Mouse (Mus musculus): ENCODE measurements around the gene Ptgis. TPM values are rescaled to one million over a fixed set of nuclear protein-coding genes. Genes with fewer than 3 reads are reported as not detected.

Gene Ptgis
- polyA plus RNA-seq, 1 experiment from 2014 or later: 8.5 TPM

- ATAC-seq (ENCODE audit: low FRiP score, low read depth): no peak
- Histone ChIP-seq H3K9me3 (no peaks in the 10 kb centered on the region), H3K4me3 (no peak overlapping the region), H3K27ac (no peak overlapping the region), H3K36me3 (no peaks in the 10 kb centered on the region), H3K27me3 (replicated peaks) (no peaks in the 10 kb centered on the region), H3K4me1 (no peaks in the 10 kb centered on the region), H3K4me2 (replicated peaks) (no peak overlapping the region), H3K9ac (no peak overlapping the region)
- WGBS: 88% methylated on average over 9 of the region's 9 CpGs
Measured at GRCm38 (mm10) chr2:167271121-167271521, 30.7 kb upstream of the Ptgis start.

DNA sequence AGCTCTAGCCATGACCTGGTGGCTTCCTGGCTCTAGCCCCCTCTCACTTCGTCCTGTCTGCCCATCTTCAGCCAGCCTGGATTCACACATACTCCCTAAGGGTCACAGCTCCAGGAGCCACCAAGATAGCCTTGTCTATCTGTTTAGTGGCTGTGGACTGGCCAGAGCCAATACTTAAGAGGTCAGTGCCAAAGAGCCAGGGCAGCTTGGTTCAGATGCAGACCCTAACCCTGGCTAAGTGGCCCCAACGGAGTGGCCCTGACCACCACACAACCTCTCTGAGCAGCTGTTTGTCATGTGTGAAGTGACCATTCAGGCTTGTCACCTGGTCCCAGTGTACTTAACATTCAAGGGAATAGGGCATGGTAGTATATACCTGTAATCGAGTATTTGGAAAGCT, 30.1 kb upstream of the Ptgis start:
- H3K4me1 ChIP-seq: no peaks in the 10 kb centered on the region
- no peak overlapping the region for H3K27ac ChIP-seq
- WGBS: 90% methylated on average over 3 of the region's 3 CpGs
- no peaks in the 10 kb centered on the region for H3K27me3 ChIP-seq (replicated peaks)
- H3K4me2 ChIP-seq (replicated peaks): no peak overlapping the region
- H3K9me3 ChIP-seq: no peaks in the 10 kb centered on the region
- no peaks in the 10 kb centered on the region for H3K36me3 ChIP-seq
- no peak for ATAC-seq (ENCODE audit: low FRiP score, low read depth)
- no peak overlapping the region for H3K9ac ChIP-seq
- H3K4me3 ChIP-seq: no peak overlapping the region

- no peaks in the 10 kb centered on the region for H3K36me3 ChIP-seq
- H3K4me2 ChIP-seq (replicated peaks): no peak overlapping the region
- H3K27me3 ChIP-seq (replicated peaks): no peaks in the 10 kb centered on the region
- no peak overlapping the region for H3K9ac ChIP-seq
- no peaks in the 10 kb centered on the region for H3K9me3 ChIP-seq
- H3K4me3 ChIP-seq: no peak overlapping the region
- 91% methylated on average over 1 of the region's 1 CpGs for WGBS
- no peak for ATAC-seq (ENCODE audit: low FRiP score, low read depth)
- no peaks in the 10 kb centered on the region for H3K4me1 ChIP-seq
- no peak overlapping the region for H3K27ac ChIP-seq
Measured at GRCm38 (mm10) chr2:167268721-167269120, 28.3 kb upstream of the Ptgis start.

GRCm38 (mm10) chr2:167268411-167268690, 27.9 kb upstream of the Ptgis start:
- Histone ChIP-seq H3K9ac (no peak overlapping the region), H3K27ac (no peak overlapping the region), H3K4me2 (replicated peaks) (no peak overlapping the region), H3K36me3 (no peaks in the 10 kb centered on the region), H3K9me3 (no peaks in the 10 kb centered on the region), H3K27me3 (replicated peaks) (no peaks in the 10 kb centered on the region), H3K4me3 (no peak overlapping the region), H3K4me1 (no peaks in the 10 kb centered on the region)
- 91% methylated on average over 8 of the region's 8 CpGs for WGBS
- ATAC-seq (ENCODE audit: low FRiP score, low read depth): no peak

DNA sequence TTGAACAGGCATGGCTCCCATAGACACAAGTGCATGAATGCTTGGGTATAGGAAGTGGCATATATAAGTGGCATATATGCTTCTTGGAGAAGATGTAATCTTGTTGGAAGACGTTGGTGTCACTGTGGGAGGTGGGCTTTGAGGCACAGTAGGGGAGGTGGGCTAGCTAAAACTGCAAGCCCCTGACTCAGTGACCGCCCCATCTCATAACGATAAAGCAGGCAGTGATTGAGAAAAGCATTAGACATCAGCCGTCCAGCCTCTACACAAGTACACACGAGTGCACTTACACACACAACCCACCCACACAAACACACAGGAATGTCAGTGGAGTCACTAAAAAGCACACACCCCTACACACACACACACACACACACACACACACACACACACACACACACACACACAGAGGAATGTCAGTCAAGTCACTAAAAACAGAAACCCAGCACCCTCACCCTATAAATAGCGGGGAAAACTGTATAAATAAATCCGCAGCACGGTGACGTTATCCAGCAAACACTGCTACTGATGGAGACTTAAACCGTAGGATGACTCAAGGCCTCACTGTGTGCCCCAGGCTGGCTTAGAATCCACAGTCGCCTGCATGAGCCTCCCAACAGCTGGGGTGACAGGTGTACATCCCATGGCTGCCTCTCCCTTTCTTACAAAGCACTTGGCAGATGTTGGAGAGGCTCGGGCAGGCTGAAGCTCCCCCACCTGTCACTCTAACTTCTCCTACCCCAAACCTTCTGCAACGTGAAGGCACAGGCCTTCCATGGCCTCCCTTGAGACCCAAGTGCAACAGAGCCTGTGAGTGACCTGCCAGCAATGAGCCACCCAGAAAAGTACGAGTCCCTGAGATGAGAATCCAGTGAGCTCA, 27.4 kb upstream of the Ptgis start:
- no peak overlapping the region for H3K4me3 ChIP-seq
- no peaks in the 10 kb centered on the region for H3K27me3 ChIP-seq (replicated peaks)
- H3K4me2 ChIP-seq (replicated peaks): no peak overlapping the region
- no peaks in the 10 kb centered on the region for H3K36me3 ChIP-seq
- no peaks in the 10 kb centered on the region for H3K4me1 ChIP-seq
- H3K9ac ChIP-seq: no peak overlapping the region
- no peaks in the 10 kb centered on the region for H3K9me3 ChIP-seq
- ATAC-seq (ENCODE audit: low FRiP score, low read depth): no peak
- WGBS: 89% methylated on average over 14 of the region's 14 CpGs
- H3K27ac ChIP-seq: no peak overlapping the region

DNA sequence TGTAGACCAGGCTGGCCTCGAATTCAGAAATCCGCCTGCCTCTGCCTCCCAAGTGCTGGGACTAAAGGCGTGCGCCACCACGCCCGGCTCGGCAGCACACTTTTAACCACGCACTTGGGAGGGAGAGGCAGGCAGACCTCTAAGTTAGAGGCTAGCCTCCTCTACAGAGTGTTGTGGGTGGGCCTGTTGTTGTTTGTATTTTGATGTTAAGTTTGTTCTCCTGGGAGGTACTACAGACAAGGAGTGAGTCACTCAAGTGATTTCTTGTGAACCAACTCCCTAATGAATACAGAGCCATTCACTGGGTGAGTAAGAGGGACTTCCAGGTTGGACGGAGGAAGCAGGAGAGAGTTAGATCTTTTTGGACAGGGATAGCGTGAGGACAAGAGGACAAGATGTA, 25.8 kb upstream of the Ptgis start:
- Histone ChIP-seq H3K36me3 (no peaks in the 10 kb centered on the region), H3K27ac (no peak overlapping the region), H3K9me3 (no peaks in the 10 kb centered on the region), H3K4me2 (replicated peaks) (no peak overlapping the region), H3K4me1 (no peaks in the 10 kb centered on the region), H3K9ac (no peak overlapping the region), H3K27me3 (replicated peaks) (no peaks in the 10 kb centered on the region), H3K4me3 (no peak overlapping the region)
- WGBS: 92% methylated on average over 10 of the region's 10 CpGs
- no peak for ATAC-seq (ENCODE audit: low FRiP score, low read depth)

DNA sequence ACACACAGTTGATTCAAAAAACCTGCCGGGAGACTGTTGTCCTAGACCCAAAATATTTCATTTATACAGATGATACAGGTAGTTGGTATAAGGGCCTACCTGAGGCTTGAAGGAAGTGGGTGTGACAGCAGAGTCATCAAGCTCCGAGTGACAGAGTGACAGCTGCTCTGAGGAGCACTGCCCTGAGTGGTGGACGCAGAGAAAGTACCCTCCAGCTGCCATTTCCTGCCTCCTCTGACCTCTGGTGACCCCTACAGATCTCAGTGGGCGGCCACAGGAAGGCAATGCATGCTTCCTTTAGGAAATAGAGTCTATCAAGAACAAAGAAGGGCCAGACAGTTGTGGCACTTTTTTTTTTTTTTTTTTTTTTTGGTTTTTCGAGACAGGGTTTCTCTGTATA, 25.4 kb upstream of the Ptgis start:
- Histone ChIP-seq H3K4me1 (no peaks in the 10 kb centered on the region), H3K4me3 (no peak overlapping the region), H3K27ac (no peak overlapping the region), H3K4me2 (replicated peaks) (no peak overlapping the region), H3K36me3 (no peaks in the 10 kb centered on the region), H3K9me3 (no peaks in the 10 kb centered on the region), H3K9ac (no peak overlapping the region), H3K27me3 (replicated peaks) (no peaks in the 10 kb centered on the region)
- no peak for ATAC-seq (ENCODE audit: low FRiP score, low read depth)
- WGBS: 44% methylated on average over 4 of the region's 5 CpGs

GRCm38 (mm10) chr2:167265021-167265420, 24.6 kb upstream of the Ptgis start:
- Histone ChIP-seq H3K27me3 (replicated peaks) (no peaks in the 10 kb centered on the region), H3K4me2 (replicated peaks) (no peak overlapping the region), H3K9me3 (no peaks in the 10 kb centered on the region), H3K4me3 (no peak overlapping the region), H3K27ac (no peak overlapping the region), H3K36me3 (no peaks in the 10 kb centered on the region), H3K9ac (no peak overlapping the region), H3K4me1 (no peaks in the 10 kb centered on the region)
- WGBS: 90% methylated on average over 2 of the region's 2 CpGs
- no peak for ATAC-seq (ENCODE audit: low FRiP score, low read depth)

GRCm38 (mm10) chr2:167263931-167264330, 23.5 kb upstream of the Ptgis start:
- Histone ChIP-seq H3K9me3 (no peaks in the 10 kb centered on the region), H3K4me1 (no peaks in the 10 kb centered on the region), H3K27ac (no peak overlapping the region), H3K4me2 (replicated peaks) (no peak overlapping the region), H3K4me3 (no peak overlapping the region), H3K9ac (no peak overlapping the region), H3K36me3 (no peaks in the 10 kb centered on the region), H3K27me3 (replicated peaks) (no peaks in the 10 kb centered on the region)
- WGBS: 92% methylated on average over 11 of the region's 11 CpGs
- ATAC-seq (ENCODE audit: low FRiP score, low read depth): no peak

DNA sequence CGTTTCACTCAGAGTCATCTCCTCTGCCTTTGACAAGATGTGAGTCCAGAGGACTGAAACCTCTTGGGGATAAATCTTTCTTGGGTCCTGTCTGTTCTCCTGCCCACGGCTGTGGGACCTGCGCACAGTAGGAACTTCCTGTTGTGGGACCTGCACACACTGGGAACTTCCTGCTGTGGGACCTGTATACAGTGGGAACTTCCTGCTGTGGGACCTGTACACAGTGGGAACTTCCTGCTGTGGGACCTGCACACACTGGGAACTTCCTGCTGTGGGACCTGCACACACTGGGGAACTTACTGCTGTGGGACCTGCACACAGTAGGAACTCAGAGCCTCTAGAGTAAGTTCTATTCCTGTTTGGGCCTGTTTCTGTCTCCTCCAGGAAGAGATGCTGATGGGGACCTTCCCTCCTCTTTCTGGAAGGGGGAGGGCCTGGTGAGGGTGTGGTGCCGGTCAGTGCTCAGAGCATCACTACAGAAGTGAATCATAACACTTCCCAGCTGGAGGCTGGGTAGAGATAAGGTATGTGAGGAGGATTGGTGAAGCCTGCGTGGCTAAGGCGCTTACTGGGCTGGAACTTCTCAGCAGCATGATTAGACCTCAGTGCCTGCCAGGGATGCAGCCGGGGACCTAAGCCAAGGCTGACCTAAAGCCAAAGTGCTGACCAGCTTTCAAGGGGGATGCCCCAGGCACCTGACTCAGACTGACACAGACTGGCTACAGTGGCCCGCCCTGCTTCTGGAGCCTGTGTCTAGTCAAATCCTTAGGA, 22.8 kb upstream of the Ptgis start:
- ATAC-seq (ENCODE audit: low FRiP score, low read depth): no peak
- Histone ChIP-seq H3K36me3 (no peaks in the 10 kb centered on the region), H3K27ac (no peak overlapping the region), H3K4me1 (no peaks in the 10 kb centered on the region), H3K27me3 (replicated peaks) (no peaks in the 10 kb centered on the region), H3K4me2 (replicated peaks) (no peak overlapping the region), H3K4me3 (no peak overlapping the region), H3K9ac (no peak overlapping the region), H3K9me3 (no peaks in the 10 kb centered on the region)
- WGBS: 90% methylated on average over 8 of the region's 8 CpGs

- Histone ChIP-seq H3K9me3 (no peaks in the 10 kb centered on the region), H3K9ac (no peak overlapping the region), H3K4me1 (no peaks in the 10 kb centered on the region), H3K4me3 (no peak overlapping the region), H3K36me3 (no peaks in the 10 kb centered on the region), H3K4me2 (replicated peaks) (no peak overlapping the region), H3K27ac (no peak overlapping the region), H3K27me3 (replicated peaks) (no peaks in the 10 kb centered on the region)
- 96% methylated on average over 10 of the region's 10 CpGs for WGBS
- no peak for ATAC-seq (ENCODE audit: low FRiP score, low read depth)
Measured at GRCm38 (mm10) chr2:167262433-167262832, 22.0 kb upstream of the Ptgis start.

GRCm38 (mm10) chr2:167261106-167261505, 20.7 kb upstream of the Ptgis start:
- Histone ChIP-seq H3K9ac (no peak overlapping the region), H3K27me3 (replicated peaks) (no peaks in the 10 kb centered on the region), H3K36me3 (no peaks in the 10 kb centered on the region), H3K4me3 (no peak overlapping the region), H3K4me2 (replicated peaks) (no peak overlapping the region), H3K4me1 (no peaks in the 10 kb centered on the region), H3K9me3 (no peaks in the 10 kb centered on the region), H3K27ac (no peak overlapping the region)
- 86% methylated on average over 4 of the region's 4 CpGs for WGBS
- ATAC-seq (ENCODE audit: low FRiP score, low read depth): no peak

DNA sequence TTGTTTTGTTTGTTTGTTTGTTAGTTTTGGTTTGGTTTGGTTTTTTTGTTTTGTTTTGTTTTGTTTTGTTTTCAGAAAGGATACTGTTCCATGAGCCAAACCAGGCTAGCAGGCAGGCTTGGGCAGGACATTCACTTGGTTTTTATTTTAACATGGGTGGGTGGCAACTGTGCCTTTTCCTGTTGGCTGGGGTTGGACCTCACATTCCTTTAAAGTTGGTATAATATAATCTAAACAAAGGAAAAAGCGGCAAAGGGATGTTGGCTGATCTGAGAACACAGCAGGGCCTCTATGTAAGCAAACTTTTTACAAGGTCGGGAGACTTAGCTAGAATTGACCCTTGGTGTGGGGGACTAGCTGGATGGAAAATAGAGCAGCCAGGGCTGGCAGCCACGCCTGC, 17.4 kb upstream of the Ptgis start:
- H3K4me1 ChIP-seq: peaks cover 3% of the 10 kb centered on the region; the same call in 1 of the 2 replicates
- no peaks in the 10 kb centered on the region for H3K36me3 ChIP-seq
- H3K27ac ChIP-seq: no peak overlapping the region
- no peaks in the 10 kb centered on the region for H3K27me3 ChIP-seq (replicated peaks)
- no peaks in the 10 kb centered on the region for H3K9me3 ChIP-seq
- no peak overlapping the region for H3K4me3 ChIP-seq
- WGBS: 51% methylated on average over 3 of the region's 3 CpGs
- no peak overlapping the region for H3K9ac ChIP-seq
- ATAC-seq (ENCODE audit: low FRiP score, low read depth): no peak
- no peak overlapping the region for H3K4me2 ChIP-seq (replicated peaks)

Data from neural tube, embryonic 12.5 days (tissue).